11 mouse cellular contexts compared by ENCODE assay signal in the genomic region with DNA sequence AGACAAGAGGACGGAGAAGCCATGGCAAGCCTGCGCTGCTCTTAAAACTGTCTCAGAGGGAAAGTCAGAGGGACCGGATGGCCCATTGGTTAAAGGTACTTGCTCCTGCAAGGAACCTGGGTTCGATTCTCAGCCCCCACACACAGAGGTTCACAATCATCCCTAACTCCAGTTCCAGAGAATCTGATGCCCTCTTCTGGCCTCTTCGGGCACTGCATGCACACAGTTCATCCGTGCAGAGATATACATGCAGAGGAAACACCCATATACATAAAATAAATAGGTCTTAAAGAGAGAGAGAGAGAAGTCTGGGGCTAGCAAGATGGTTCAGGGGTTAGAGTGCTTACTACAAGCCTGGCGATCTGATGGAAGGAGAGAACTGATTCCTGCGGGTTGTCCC. TPM values are rescaled to one million over a fixed set of nuclear protein-coding genes. Genes with fewer than 3 reads are reported as not detected.
DNase-seq lines count a peak whose midpoint lies in the region; ATAC-seq and TF ChIP-seq lines count a peak whose summit lies in the region.
"Had no signal": no experiment of that assay in that cellular context is flagged by ENCODE, and none has a peak within 500 bp of the region (broad histone marks: within the 10 kb centered on the region; RNA-seq: fewer than 3 reads in every experiment).

No protein-coding gene starts in this region.

- ATAC-seq in liver, embryonic 14.5 days (ENCODE audit: insufficient read depth), result no peak
- ATAC-seq in lung, postnatal 0 days, result no peak
- ATAC-seq in megakaryocyte, adult 5-6 weeks (ENCODE audit: poor library complexity, severe bottlenecking), result no peak

- no peak for DNase-seq in gastrocnemius, adult 2 months
- DNase-seq in gastrocnemius, postnatal 4 days (ENCODE audit: low spot score in 2 of 2), result no peak
- DNase-seq in liver, embryonic 14.5 days (ENCODE audit: low read depth in 3 of 3, low spot score in 3 of 3), result no peak
- DNase-seq in liver, result no peak
- no peak for DNase-seq in lung, postnatal 0 days (ENCODE audit: low spot score)
- no peak for DNase-seq in Muller cell, postnatal 12 days (ENCODE audit: inconsistent ontology term)
- DNase-seq: B cell, adult 2 months; cerebellum, adult 11-12 months had no signal

- H3K4me1 ChIP-seq in liver, embryonic 14.5 days (replicated peaks; ENCODE audit: control insufficient read depth in 2 of 2, insufficient read depth in 2 of 2, low read length in 1 of 2), result peaks cover 0 to 4% of the 10 kb centered on the region in 2 experiments; a peak in 2 of 4 replicates
- H3K4me1 ChIP-seq in bone marrow, adult 2 months (ENCODE audit: control insufficient read depth, insufficient read depth, low read length), result no peaks in the 10 kb centered on the region
- H3K4me1 ChIP-seq in lung, postnatal 0 days (ENCODE audit: insufficient read depth, low read depth, low read length), result no peaks in the 10 kb centered on the region

- H3K9ac ChIP-seq in liver, embryonic 14.5 days (replicated peaks), result no peak overlapping the region
- no peak overlapping the region for H3K9ac ChIP-seq in lung, postnatal 0 days (replicated peaks; ENCODE audit: low read depth)

- 68% methylated on average over 8 of the region's 8 CpGs for WGBS in liver, embryonic 14.5 days (ENCODE audit: insufficient replicate concordance)
- 82% methylated on average over 8 of the region's 8 CpGs for WGBS in bone marrow, adult 2 months
- 89% methylated on average over 8 of the region's 8 CpGs for WGBS in lung, postnatal 0 days

- no peak for TF ChIP-seq POLR2A in bone marrow, adult 2 months (IDR thresholded peaks at IDR 0.05; ENCODE audit: borderline replicate concordance, control insufficient read depth, low read depth, low read length)

- TF ChIP-seq EP300 in liver, embryonic 14.5 days (IDR thresholded peaks at IDR 0.05; ENCODE audit: low read depth), result no peak
- no peak for TF ChIP-seq EP300 in lung, postnatal 0 days (IDR thresholded peaks at IDR 0.05)

- intact Hi-C loops in gastrocnemius, adult 2 months (cut with DNase I), result no loop called here

- H3K27ac ChIP-seq in gastrocnemius, adult 2 months, result 0 out of 2 replicates have a peak overlapping the region, but pooled peaks have one; percentile 40
- H3K27ac ChIP-seq in liver, embryonic 14.5 days, result no peak overlapping the region
- H3K27ac ChIP-seq in bone marrow, adult 2 months (ENCODE audit: control insufficient read depth, insufficient read depth, low read depth, low read length, poor library complexity), result no peak overlapping the region
- H3K27ac ChIP-seq in lung, postnatal 0 days (ENCODE audit: low read length), result peak overlapping the region; percentile 68

- H3K9me3 ChIP-seq in liver, embryonic 14.5 days (ENCODE audit: control insufficient read depth, low read length), result no peaks in the 10 kb centered on the region
- H3K9me3 ChIP-seq in lung, postnatal 0 days (ENCODE audit: low read length), result 0 out of 2 replicates have a peak, but pooled peaks cover 2% of the 10 kb centered on the region

- H3K27me3 ChIP-seq in liver, embryonic 14.5 days (ENCODE audit: control insufficient read depth, insufficient read depth, low read length), result no peaks in the 10 kb centered on the region
- H3K27me3 ChIP-seq in lung, postnatal 0 days (replicated peaks; ENCODE audit: insufficient read depth, low read length), result no peaks in the 10 kb centered on the region

- no peak overlapping the region for H3K4me3 ChIP-seq in gastrocnemius, adult 2 months
- no peak overlapping the region for H3K4me3 ChIP-seq in liver, embryonic 14.5 days (ENCODE audit: insufficient read depth in 1 of 2, low read depth in 2 of 2, low read length in 2 of 2)
- H3K4me3 ChIP-seq in bone marrow, adult 2 months (replicated peaks; ENCODE audit: control insufficient read depth, low read depth, low read length), result no peak overlapping the region
- no peak overlapping the region for H3K4me3 ChIP-seq in lung, postnatal 0 days (ENCODE audit: low read depth, low read length)
- H3K4me3 ChIP-seq: erythroblast, embryonic 14.5 days had no signal

- peak; percentile 38 for TF ChIP-seq CTCF in gastrocnemius, adult 2 months (IDR thresholded peaks at IDR 0.05)
- peak; percentile 59 for TF ChIP-seq CTCF in liver, embryonic 14.5 days (IDR thresholded peaks at IDR 0.05; ENCODE audit: low read depth)
- TF ChIP-seq CTCF in bone marrow, adult 2 months (IDR thresholded peaks at IDR 0.05; ENCODE audit: control insufficient read depth, insufficient read depth, low read length), result peak; percentile 27; the same call in 1 of the 2 replicates
- TF ChIP-seq CTCF in lung, postnatal 0 days (IDR thresholded peaks at IDR 0.05), result peak; percentile 64

- H3K36me3 ChIP-seq in liver, embryonic 14.5 days (replicated peaks; ENCODE audit: control insufficient read depth, insufficient read depth, low read depth), result no peaks in the 10 kb centered on the region
- H3K36me3 ChIP-seq in lung, postnatal 0 days (ENCODE audit: insufficient read depth, low read length), result no peaks in the 10 kb centered on the region

- H3K4me2 ChIP-seq in liver, embryonic 14.5 days (ENCODE audit: low read depth), result no peak overlapping the region
- no peak overlapping the region for H3K4me2 ChIP-seq in lung, postnatal 0 days (replicated peaks; ENCODE audit: low read depth, low read length)

RNA-seq across cellular contexts. Expression of gene Ripor3, which starts 15.5 kb away (rescaled TPM):
- total RNA-seq in gastrocnemius, adult 2 months (2021), result under 1 TPM; 0.20 to 0.33 TPM
- total RNA-seq in gastrocnemius, postnatal 4 days (2021), result 1 to 10 TPM; 5.7 to 7.9 TPM
- polyA plus RNA-seq in liver, embryonic 14.5 days (2012; rRNA removed), result 2.3 and 2.6 TPM in 2 replicates
- 0.88 and 1.1 TPM in 2 replicates for polyA plus RNA-seq in liver, embryonic 14.5 days (2014; fragmentation: Nextera tagmentation; extraction: Ambion mirVana)
- polyA plus RNA-seq in bone marrow, adult 2 months (2011; ENCODE audit: insufficient read depth, insufficient read length, low replicate concordance, missing spikeins), result 24.0 and 49.2 TPM in 2 replicates
- 1.00 and 1.1 TPM in 2 replicates for polyA plus RNA-seq in lung, postnatal 0 days (2015; fragmentation: Nextera tagmentation; extraction: Ambion mirVana)
- 0.20 TPM in 1 of 2 replicates, not detected in the other for total RNA-seq in megakaryocyte, adult 5-6 weeks (2015)
- total RNA-seq in megakaryocyte, adult 5-6 weeks (2017), result not detected in 2 replicates

RNA-seq across cellular contexts. Expression of gene Pard6b, which starts 54.9 kb away (rescaled TPM):
- 1 to 10 TPM in 1 of 2 experiments, under 1 TPM in 1; 0.66 to 1.7 TPM for total RNA-seq in gastrocnemius, adult 2 months (2021)
- 1 to 10 TPM; 1.7 TPM for total RNA-seq in gastrocnemius, postnatal 4 days (2021)
- 1.9 and 2.2 TPM in 2 replicates for polyA plus RNA-seq in liver, embryonic 14.5 days (2012; rRNA removed)
- 1.8 and 2.3 TPM in 2 replicates for polyA plus RNA-seq in liver, embryonic 14.5 days (2014; fragmentation: Nextera tagmentation; extraction: Ambion mirVana)
- polyA plus RNA-seq in bone marrow, adult 2 months (2011; ENCODE audit: insufficient read depth, insufficient read length, low replicate concordance, missing spikeins), result 0.29 TPM in 1 of 2 replicates, not detected in the other
- polyA plus RNA-seq in lung, postnatal 0 days (2015; fragmentation: Nextera tagmentation; extraction: Ambion mirVana), result 47.2 and 50.5 TPM in 2 replicates
- total RNA-seq in megakaryocyte, adult 5-6 weeks (2015), result 0.30 TPM in 1 of 2 replicates, not detected in the other
- total RNA-seq in megakaryocyte, adult 5-6 weeks (2017), result 0.26 TPM in 1 of 2 replicates, not detected in the other

Comparison
In these comparisons a context has a peak if more than half of its experiments do, and no peak if none do; other contexts are left out.
1. RNA of gene Ripor3, which starts 15.5 kb away (total RNA-seq): 5.7 to 7.9 TPM in gastrocnemius, postnatal 4 days; 0.20 to 0.33 TPM in gastrocnemius, adult 2 months and 0.20 TPM in megakaryocyte, adult 5-6 weeks; every median in the first group is over 4 times any median in the second.
2. H3K27ac ChIP-seq: peak in gastrocnemius, adult 2 months (single experiment) and lung, postnatal 0 days (single experiment); none in liver, embryonic 14.5 days (single experiment) and bone marrow, adult 2 months (single experiment).
3. Peak in every context shown above with its lines, with median percentiles within 50 percentile points of each other: CTCF ChIP-seq.